Comparison of ENCODE assay signal across 8 mouse cellular contexts in genomic region chr4:133814804-133815515, GRCm38 (mm10). TPM values are rescaled to one million over a fixed set of nuclear protein-coding genes. Genes with fewer than 3 reads are reported as not detected.
DNase-seq lines count a peak whose midpoint lies in the region; ATAC-seq lines count a peak whose summit lies in the region.

No protein-coding gene starts in this region.

- peak overlapping the region; percentile 66 for H3K4me3 ChIP-seq in hindbrain, embryonic 15.5 days
- peak overlapping the region; percentile 39 for H3K4me3 ChIP-seq in macrophage (ENCODE audit: inconsistent target)

- H3K4me2 ChIP-seq in hindbrain, embryonic 15.5 days = peak overlapping the region; percentile 67

- peak; percentile 42 for DNase-seq in CD4-positive, CD25-positive, alpha-beta regulatory T cell, adult 2 months (ENCODE audit: low read depth, low spot score)
- DNase-seq in 416B (ENCODE audit: low read depth) = peak; percentile 68
- peak; percentile 56 for DNase-seq in embryo, embryonic 9.5 days (ENCODE audit: extremely low spot score)
- DNase-seq in T-cell, adult 2 months (ENCODE audit: low spot score) = no peak
- no peak for DNase-seq in spleen, adult 12 weeks (ENCODE audit: low spot score)

- H3K9ac ChIP-seq in hindbrain, embryonic 15.5 days = peak overlapping the region; percentile 78; the same call in 1 of the 2 replicates

- H3K27me3 ChIP-seq in hindbrain, embryonic 15.5 days = 0 out of 2 replicates have a peak, but pooled peaks cover 3% of the 10 kb centered on the region

- H3K27ac ChIP-seq in hindbrain, embryonic 15.5 days (replicated peaks) = peak overlapping the region; percentile 99
- H3K27ac ChIP-seq in macrophage = peak overlapping the region; percentile 89

- WGBS in hindbrain, embryonic 15.5 days = 6% methylated on average over 25 of the region's 25 CpGs
- WGBS in macrophage (ENCODE audit: missing documents) = 24% methylated on average over 24 of the region's 25 CpGs

- no peak for ATAC-seq in CD4-positive, CD25-positive, alpha-beta regulatory T cell, adult 4 months
- no peak for ATAC-seq in hindbrain, embryonic 15.5 days (ENCODE audit: low FRiP score, low read depth)

- no peaks in the 10 kb centered on the region for H3K36me3 ChIP-seq in hindbrain, embryonic 15.5 days
- H3K36me3 ChIP-seq in macrophage (ENCODE audit: inconsistent target) = no peaks in the 10 kb centered on the region

- H3K4me1 ChIP-seq in hindbrain, embryonic 15.5 days (replicated peaks) = peaks cover 23% of the 10 kb centered on the region

- H3K9me3 ChIP-seq in hindbrain, embryonic 15.5 days = no peaks in the 10 kb centered on the region

- H3K79me2 ChIP-seq in macrophage (ENCODE audit: inconsistent target) = no peaks in the 10 kb centered on the region

RNA-seq across cellular contexts. Expression of gene Arid1a, which starts 58.4 kb away (rescaled TPM):
- polyA plus RNA-seq in CD4-positive, CD25-positive, alpha-beta regulatory T cell, adult 4 months (2017; shearing (Covaris generic)) = 10 to 100 TPM; 74.4 to 76.7 TPM
- polyA plus RNA-seq in hindbrain, embryonic 15.5 days (2015; fragmentation: Nextera tagmentation; extraction: Ambion mirVana) = 30.0 and 31.2 TPM in 2 replicates
- total RNA-seq in macrophage (2018; cell fraction: chromatin; rRNA removed) = 100 to 1,000 TPM in 19 of 26 experiments, 10 to 100 TPM in 7; 28.1 to 299 (median 129) TPM
- 10 to 100 TPM; 27.8 to 61.2 (median 49.8) TPM for total RNA-seq in macrophage (2018; cell fraction: cytosol; rRNA removed)
- 100 to 1,000 TPM in 11 of 26 experiments, 10 to 100 TPM in 15; 30.5 to 188 (median 96.9) TPM for total RNA-seq in macrophage (2018; cell fraction: nucleus; rRNA removed)
- polyA plus RNA-seq in macrophage (2018) = 24.4 to 30.0 TPM (median 27.9 TPM) in 3 replicates

Comparison
In these comparisons a context has a peak if more than half of its experiments do, and no peak if none do; other contexts are left out.
1. DNase-seq: peak in CD4-positive, CD25-positive, alpha-beta regulatory T cell, adult 2 months (single experiment), 416B (single experiment) and embryo, embryonic 9.5 days (single experiment); none in T-cell, adult 2 months (single experiment) and spleen, adult 12 weeks (single experiment).